Mouse (Mus musculus) ES-Bruce4 (cell line): ENCODE data around the gene Col4a1. TPM values are rescaled to one million over a fixed set of nuclear protein-coding genes. Genes with fewer than 3 reads are reported as not detected.

ENCODE experiments used
- H3K27ac ChIP-seq: 2 replicates; pipeline ENCODE4 v1.5.1; 2012; ENCODE audit warnings: low read length, inconsistent platforms; ENCODE audit not compliant: insufficient read depth
- H3K27me3 ChIP-seq: 2 replicates; pipeline ENCODE4 v1.6.1; 2012; ENCODE audit warnings: mild to moderate bottlenecking, low read length, inconsistent platforms; ENCODE audit not compliant: control insufficient read depth, poor library complexity, insufficient read depth, severe bottlenecking
- H3K36me3 ChIP-seq: 2 replicates; pipeline ENCODE4 v1.6.1; 2012; ENCODE audit warnings: inconsistent platforms, mild to moderate bottlenecking, low read length, moderate library complexity; ENCODE audit not compliant: control insufficient read depth, poor library complexity, insufficient read depth, severe bottlenecking
- H3K4me1 ChIP-seq: one replicate; pipeline ENCODE4 v1.8.1; 2011; ENCODE audit warnings: low read length; ENCODE audit not compliant: control insufficient read depth, insufficient read depth
- H3K4me3 ChIP-seq: 2 replicates; pipeline ENCODE4 v1.5.1; 2011; ENCODE audit warnings: low read depth, mild to moderate bottlenecking, low read length
- H3K9ac ChIP-seq: 2 replicates; pipeline ENCODE4 v1.6.1; 2012; ENCODE audit warnings: low read depth, mild to moderate bottlenecking, inconsistent platforms; ENCODE audit not compliant: poor library complexity, severe bottlenecking
- H3K9me3 ChIP-seq: replicated peaks from 2 replicates; pipeline ENCODE4 v1.6.1; 2012; ENCODE audit warnings: mild to moderate bottlenecking, low read length, inconsistent platforms; ENCODE audit not compliant: control insufficient read depth, poor library complexity, insufficient read depth, severe bottlenecking
- CTCF ChIP-seq: IDR thresholded peaks from one replicate; pipeline ENCODE4 v1.8.1; 2011; ENCODE audit warnings: low read depth, low read length
- EP300 ChIP-seq: IDR thresholded peaks from 2 replicates; pipeline ENCODE4 v1.6.1; 2011; ENCODE audit warnings: low read depth, low read length; ENCODE audit not compliant: insufficient read depth
- POLR2A ChIP-seq: IDR thresholded peaks from one replicate; pipeline ENCODE4 v1.8.1; 2011; ENCODE audit warnings: low read length; ENCODE audit not compliant: insufficient read depth
- polyA plus RNA-seq: library from polyadenylated mRNA; stranded (reverse); fragments of >200 nt; gene quantifications from 2 replicates; pipeline ENCODE4 v1.2.4, GENCODE M21; 2011; ENCODE audit warnings: low read depth; ENCODE audit not compliant: missing spikeins, insufficient read depth, insufficient read length

Gene Col4a1
- 56.3 TPM in 2 replicates for polyA plus RNA-seq

DNA sequence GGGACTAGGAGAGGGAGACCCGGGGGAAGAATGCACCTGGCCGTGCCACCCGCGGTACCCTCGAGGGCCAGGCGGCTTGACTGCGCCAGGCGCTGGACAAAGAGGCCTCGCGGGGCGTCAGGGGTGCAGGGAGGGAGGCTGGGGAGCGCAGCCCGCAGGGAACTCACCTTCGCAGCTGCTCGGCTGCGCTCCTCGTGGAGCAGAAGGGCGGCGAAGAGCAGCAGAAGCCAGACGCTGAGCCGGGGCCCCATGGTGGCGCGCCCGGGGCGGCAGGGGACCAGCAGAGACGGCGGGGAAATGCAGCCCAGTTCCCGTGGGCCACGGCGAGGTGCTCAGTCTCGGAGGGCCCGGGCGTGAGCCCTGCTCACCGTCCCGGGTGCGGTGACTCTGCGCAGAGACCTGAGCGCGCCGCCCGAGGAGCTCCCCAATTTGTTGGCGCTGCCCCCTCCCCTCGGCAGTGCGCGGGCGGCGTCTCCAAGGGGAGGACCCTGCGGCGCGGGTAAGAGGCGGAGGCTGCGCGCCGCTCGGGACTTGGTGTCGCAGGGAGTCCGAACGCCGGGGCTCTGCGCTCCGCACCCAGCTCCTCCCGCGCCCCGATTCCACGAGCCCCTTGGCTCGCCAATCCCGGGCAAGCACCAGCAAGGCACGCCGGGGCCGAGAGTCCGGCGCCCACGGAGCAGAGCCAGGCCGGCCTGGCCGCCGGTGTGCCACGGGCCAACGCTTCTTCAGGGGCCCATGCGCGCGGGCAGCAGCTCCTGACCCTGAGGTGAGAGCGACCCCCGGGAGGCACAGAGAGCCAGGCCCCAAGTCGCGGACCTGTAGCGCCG is at the start of gene Col4a1, which contains the start of gene Col4a2:
Gene Col4a1 (minus strand): TSS at position 478 of the 827 bp plus-strand sequence.
Gene Col4a2 (plus strand): TSS at position 457 of the 827 bp plus-strand sequence.
- H3K36me3 ChIP-seq = no peaks in the 10 kb centered on the region
- H3K9me3 ChIP-seq = no peaks in the 10 kb centered on the region
- H3K27ac ChIP-seq = no peak within 1 kb of the TSS
- peak within 1 kb of the TSS; percentile 64 for H3K9ac ChIP-seq
- no peak for TF ChIP-seq EP300
- peak within 1 kb of the TSS; percentile 49 for H3K4me3 ChIP-seq
- no peaks in the 10 kb centered on the region for H3K4me1 ChIP-seq
- H3K27me3 ChIP-seq = peaks cover 2% of the 10 kb centered on the region; the same call in 1 of the 2 replicates

GRCm38 (mm10) chr8:11361546-11362277 is 49.1 kb upstream of the Col4a1 start:
- H3K4me3 ChIP-seq = no peak overlapping the region
- no peaks in the 10 kb centered on the region for H3K36me3 ChIP-seq
- no peaks in the 10 kb centered on the region for H3K9me3 ChIP-seq
- H3K27me3 ChIP-seq = no peaks in the 10 kb centered on the region
- H3K9ac ChIP-seq = no peak overlapping the region
- TF ChIP-seq CTCF = no peak
- no peak for TF ChIP-seq POLR2A
- no peak for TF ChIP-seq EP300
- H3K27ac ChIP-seq = no peak overlapping the region
- no peaks in the 10 kb centered on the region for H3K4me1 ChIP-seq

GRCm38 (mm10) chr8:11359846-11360245 is 47.2 kb upstream of the Col4a1 start:
- Histone ChIP-seq H3K4me3 (no peak overlapping the region), H3K9ac (no peak overlapping the region), H3K4me1 (no peaks in the 10 kb centered on the region), H3K27ac (no peak overlapping the region), H3K9me3 (no peaks in the 10 kb centered on the region), H3K27me3 (no peaks in the 10 kb centered on the region), H3K36me3 (no peaks in the 10 kb centered on the region)
- no peak for TF ChIP-seq CTCF

DNA sequence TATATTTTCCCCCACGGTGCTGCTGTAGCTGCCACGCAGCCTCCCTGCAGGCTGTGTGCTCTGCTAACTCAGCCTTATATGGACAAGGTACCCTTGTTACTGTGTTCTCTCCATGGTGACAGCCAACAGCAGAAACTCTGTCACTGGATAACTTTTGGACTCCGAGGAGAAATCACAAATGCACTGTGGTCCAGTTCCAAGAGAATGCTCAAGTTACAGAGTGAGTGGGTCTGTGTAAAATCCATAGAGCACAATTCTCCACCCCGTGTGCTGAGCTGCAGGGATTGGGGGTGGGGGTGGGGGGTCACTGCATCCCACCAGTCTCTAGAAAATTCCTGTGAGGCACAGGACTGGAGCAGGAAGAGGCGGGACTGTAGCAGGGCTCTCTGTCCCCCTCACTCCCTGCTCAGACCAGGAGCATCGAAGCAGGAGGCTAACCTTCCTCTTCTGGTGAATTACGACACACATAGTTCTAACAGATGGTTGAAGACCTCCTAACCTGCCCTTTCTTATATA is 45.4 kb upstream of the Col4a1 start:
- Histone ChIP-seq H3K4me3 (no peak overlapping the region), H3K9ac (no peak overlapping the region), H3K27ac (no peak overlapping the region), H3K36me3 (no peaks in the 10 kb centered on the region), H3K27me3 (no peaks in the 10 kb centered on the region), H3K9me3 (no peaks in the 10 kb centered on the region), H3K4me1 (no peaks in the 10 kb centered on the region)
- no peak for TF ChIP-seq EP300
- TF ChIP-seq CTCF = no peak
- TF ChIP-seq POLR2A = no peak

- Histone ChIP-seq H3K9ac (no peak overlapping the region), H3K9me3 (no peaks in the 10 kb centered on the region), H3K27me3 (no peaks in the 10 kb centered on the region), H3K4me1 (no peaks in the 10 kb centered on the region), H3K27ac (no peak overlapping the region), H3K4me3 (no peak overlapping the region), H3K36me3 (no peaks in the 10 kb centered on the region)
- TF ChIP-seq POLR2A (no peak), EP300 (no peak), CTCF (no peak)
Observed at GRCm38 (mm10) chr8:11356776-11357175, 44.1 kb upstream of the Col4a1 start.

GRCm38 (mm10) chr8:11355900-11356299 is 43.3 kb upstream of the Col4a1 start:
- Histone ChIP-seq H3K9me3 (no peaks in the 10 kb centered on the region), H3K27me3 (no peaks in the 10 kb centered on the region), H3K4me3 (no peak overlapping the region), H3K36me3 (no peaks in the 10 kb centered on the region), H3K4me1 (no peaks in the 10 kb centered on the region), H3K9ac (no peak overlapping the region), H3K27ac (no peak overlapping the region)
- no peak for TF ChIP-seq POLR2A
- TF ChIP-seq EP300 = no peak
- no peak for TF ChIP-seq CTCF
